Mouse (Mus musculus) central nervous system, embryonic 11.5 days (tissue): ENCODE data around the gene Fbxw25. TPM values are rescaled to one million over a fixed set of nuclear protein-coding genes. Genes with fewer than 3 reads are reported as not detected.

Experiments used
- polyA plus RNA-seq: library from polyadenylated mRNA; depleted of rRNA; stranded (reverse); fragments of >200 nt; gene quantifications from 2 replicates; pipeline ENCODE4 v1.2.3, GENCODE M21; 2012; rRNA removed

The Fbxw25 gene
- 0.05 TPM in 1 of 2 replicates, not detected in the other for polyA plus RNA-seq

DNA sequence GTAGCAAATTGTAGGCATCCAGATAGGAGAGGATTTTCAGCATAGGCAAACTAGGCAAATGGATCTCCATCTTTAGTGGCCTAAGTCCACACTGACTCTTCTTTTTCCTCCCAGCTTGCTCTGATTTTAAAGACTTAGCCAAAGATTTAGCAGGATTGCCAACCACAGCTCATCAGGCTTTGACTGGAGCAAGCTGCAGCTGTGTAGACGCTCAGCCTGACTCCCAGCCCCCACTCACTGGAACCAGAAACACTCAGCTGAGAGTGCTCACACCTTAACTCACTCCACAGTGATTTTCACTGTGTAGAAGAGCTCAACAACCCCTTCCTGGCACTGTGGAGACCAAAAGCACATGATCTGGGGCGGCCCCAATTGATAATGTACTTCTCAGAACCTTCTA is at the start of gene Fbxw25:
Fbxw25 (minus strand) TSS at position 101 of the 400 bp plus-strand sequence.

DNA sequence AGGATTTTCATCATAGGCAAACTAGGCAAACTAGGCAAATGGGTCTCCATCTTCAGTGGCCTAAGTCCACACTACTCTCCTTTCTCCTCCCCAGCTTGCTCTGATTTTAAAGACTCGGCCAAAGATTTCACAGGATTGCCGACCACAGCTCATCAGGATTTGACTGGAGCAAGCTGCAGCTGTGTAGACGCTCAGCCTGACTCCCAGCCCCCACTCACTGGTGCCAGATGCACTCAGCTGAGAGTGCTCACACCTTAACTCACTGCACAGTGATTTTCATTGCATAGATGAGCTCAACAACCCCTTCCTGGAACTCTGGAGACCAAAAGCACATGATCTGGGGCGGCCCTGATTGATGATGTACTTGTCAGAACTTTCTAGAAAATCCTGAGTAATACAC is 38.1 kb upstream of the Fbxw25 start, which contains the start of gene Fbxw18:
Fbxw18 (minus strand) TSS at position 101 of the 400 bp plus-strand sequence.

DNA sequence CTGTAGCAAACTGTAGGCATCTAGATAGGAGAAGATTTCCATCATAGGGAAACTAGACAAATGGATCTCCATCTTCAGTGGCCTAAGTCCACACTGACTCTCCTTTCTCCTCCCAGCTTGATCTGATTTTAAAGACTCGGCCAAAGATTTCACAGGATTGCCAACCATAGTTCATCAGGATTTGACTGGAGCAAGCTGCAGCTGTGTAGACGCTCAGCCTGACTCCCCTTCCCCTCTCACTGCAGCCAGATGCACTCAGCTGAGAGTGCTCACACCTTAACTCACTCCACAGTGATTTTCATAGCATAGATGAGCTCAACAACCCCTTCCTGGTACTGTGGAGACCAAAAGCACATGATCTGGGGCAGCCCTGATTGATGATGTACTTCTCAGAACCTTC is 38.5 kb downstream of the Fbxw25 start, which contains the start of gene Fbxw24:
Fbxw24 (minus strand) TSS at position 101 of the 400 bp plus-strand sequence.

Other genes with a start within 250 kb of the Fbxw25 start
- gene Fbxw16, start 215.5 kb downstream of the Fbxw25 start, polyA plus RNA-seq, result not detected in 2 replicates
- not detected in 2 replicates for gene Fbxw19, start 168.8 kb downstream of the Fbxw25 start, polyA plus RNA-seq
- gene Fbxw15, start 96.4 kb downstream of the Fbxw25 start, polyA plus RNA-seq, result 0.09 and 0.20 TPM in 2 replicates
- gene Fbxw24, start 38.6 kb downstream of the Fbxw25 start, polyA plus RNA-seq, result 0.06 TPM in 1 of 2 replicates, not detected in the other
- gene Fbxw18, start 38.0 kb upstream of the Fbxw25 start, polyA plus RNA-seq, result 0.06 and 0.12 TPM in 2 replicates
- not detected in 2 replicates for gene Fbxw26, start 81.4 kb upstream of the Fbxw25 start, polyA plus RNA-seq
- gene Fbxw27, start 126.0 kb upstream of the Fbxw25 start, polyA plus RNA-seq, result not detected in 2 replicates
- not detected in 2 replicates for gene Spink8, start 147.6 kb upstream of the Fbxw25 start, polyA plus RNA-seq
- gene Nme6, start 168.1 kb upstream of the Fbxw25 start, polyA plus RNA-seq, result 45.0 and 64.6 TPM in 2 replicates
- gene Camp, start 185.0 kb upstream of the Fbxw25 start, polyA plus RNA-seq, result 1.3 and 2.6 TPM in 2 replicates
- 37.1 and 39.4 TPM in 2 replicates for gene Cdc25a, start 210.9 kb upstream of the Fbxw25 start, polyA plus RNA-seq